ENCODE assay signal across 8 mouse cellular contexts in genomic region chr7:25827199-25827598, GRCm38 (mm10). TPM values are rescaled to one million over a fixed set of nuclear protein-coding genes. Genes with fewer than 3 reads are reported as not detected.
DNase-seq lines count a peak whose midpoint lies in the region; ATAC-seq and TF ChIP-seq lines count a peak whose summit lies in the region.

No protein-coding gene starts in this region.

- intact Hi-C loops in gastrocnemius, postnatal 14 days (cut with DNase I; ENCODE audit: low total_unique reads): no loop called here
- intact Hi-C loops in heart, postnatal 36 days (cut with DNase I): no loop called here

- H3K9me3 ChIP-seq in forebrain, postnatal 0 days (ENCODE audit: low read length): no peaks in the 10 kb centered on the region

- H3K27me3 ChIP-seq in forebrain, postnatal 0 days (ENCODE audit: insufficient read depth, low read length): no peaks in the 10 kb centered on the region

- no peak overlapping the region for H3K4me2 ChIP-seq in forebrain, postnatal 0 days (ENCODE audit: low read depth)

- H3K4me3 ChIP-seq in forebrain, postnatal 0 days (ENCODE audit: low read depth, low read length): no peak overlapping the region

- H3K4me1 ChIP-seq in forebrain, postnatal 0 days (ENCODE audit: insufficient read depth): no peaks in the 10 kb centered on the region

- no peak overlapping the region for H3K27ac ChIP-seq in forebrain, postnatal 0 days (ENCODE audit: low read depth, low read length)

- no peak for TF ChIP-seq CTCF in forebrain, postnatal 0 days (IDR thresholded peaks at IDR 0.05; ENCODE audit: low read depth)

- no peaks in the 10 kb centered on the region for H3K36me3 ChIP-seq in forebrain, postnatal 0 days (ENCODE audit: insufficient read depth)

- 62% methylated on average over 3 of the region's 3 CpGs for WGBS in forebrain, postnatal 0 days

- H3K9ac ChIP-seq in forebrain, postnatal 0 days: no peak overlapping the region

- DNase-seq in gastrocnemius, adult 18-20 months (ENCODE audit: low spot score): peak; percentile 31
- no peak for DNase-seq in gastrocnemius, postnatal 14 days
- DNase-seq in adrenal gland, adult 2 months: peak; percentile 59
- DNase-seq in heart, postnatal 36 days: peak; percentile 60 to 65
- DNase-seq in lung, postnatal 14 days: peak; percentile 57
- DNase-seq in forebrain, postnatal 0 days: no peak
- DNase-seq in urinary bladder, postnatal 10 days (ENCODE audit: low spot score): no peak
- DNase-seq in cerebellum, adult 9-10 months: no peak

- ATAC-seq in forebrain, postnatal 0 days: no peak

RNA-seq across cellular contexts. Expression of gene Cyp2s1, which starts 10.5 kb away (rescaled TPM):
- under 1 TPM; 0.16 to 0.28 TPM for total RNA-seq in gastrocnemius, adult 18-20 months (2021)
- under 1 TPM; 0.16 to 0.43 TPM for total RNA-seq in gastrocnemius, postnatal 14 days (2021)
- 1 to 10 TPM; 2.5 to 3.4 TPM for total RNA-seq in adrenal gland, adult 2 months (2021)
- polyA plus RNA-seq in adrenal gland, adult 2 months (2012; rRNA removed): 2.4 and 3.0 TPM in 2 replicates
- 10 to 100 TPM in 1 of 2 experiments, 1 to 10 TPM in 1; 4.4 to 10.1 TPM for total RNA-seq in heart, postnatal 36 days (2021)
- total RNA-seq in forebrain, postnatal 0 days (2014; rRNA removed): 1.2 and 2.0 TPM in 2 replicates
- 1.4 and 1.9 TPM in 2 replicates for polyA plus RNA-seq in forebrain, postnatal 0 days (2015; fragmentation: Nextera tagmentation; extraction: Ambion mirVana)

RNA-seq across cellular contexts. Expression of gene Axl, which starts 38.7 kb away (rescaled TPM):
- 10 to 100 TPM; 27.6 to 42.7 TPM for total RNA-seq in gastrocnemius, adult 18-20 months (2021)
- 10 to 100 TPM; 68.6 to 82.2 TPM for total RNA-seq in gastrocnemius, postnatal 14 days (2021)
- total RNA-seq in adrenal gland, adult 2 months (2021): 10 to 100 TPM; 42.1 to 73.8 TPM
- 40.3 TPM in 2 replicates for polyA plus RNA-seq in adrenal gland, adult 2 months (2012; rRNA removed)
- total RNA-seq in heart, postnatal 36 days (2021): 10 to 100 TPM; 81.0 to 94.8 TPM
- total RNA-seq in forebrain, postnatal 0 days (2014; rRNA removed): 15.8 and 17.7 TPM in 2 replicates
- polyA plus RNA-seq in forebrain, postnatal 0 days (2015; fragmentation: Nextera tagmentation; extraction: Ambion mirVana): 14.6 and 16.1 TPM in 2 replicates

Comparison
In these comparisons a context has a peak if more than half of its experiments do, and no peak if none do; other contexts are left out.
1. DNase-seq: peak in gastrocnemius, adult 18-20 months (single experiment), adrenal gland, adult 2 months (single experiment), heart, postnatal 36 days (2 of 2) and lung, postnatal 14 days (single experiment); none in gastrocnemius, postnatal 14 days (single experiment), forebrain, postnatal 0 days (single experiment), urinary bladder, postnatal 10 days (single experiment) and cerebellum, adult 9-10 months (single experiment).